Mouse (Mus musculus): ENCODE measurements at regions not wholly inside any gene's neighbourhood (a gene's known extent, or its start where the extent isn't known, plus 50 kb on each side); places are given as distances from the start of the nearest gene placed in this dataset.

DNA sequence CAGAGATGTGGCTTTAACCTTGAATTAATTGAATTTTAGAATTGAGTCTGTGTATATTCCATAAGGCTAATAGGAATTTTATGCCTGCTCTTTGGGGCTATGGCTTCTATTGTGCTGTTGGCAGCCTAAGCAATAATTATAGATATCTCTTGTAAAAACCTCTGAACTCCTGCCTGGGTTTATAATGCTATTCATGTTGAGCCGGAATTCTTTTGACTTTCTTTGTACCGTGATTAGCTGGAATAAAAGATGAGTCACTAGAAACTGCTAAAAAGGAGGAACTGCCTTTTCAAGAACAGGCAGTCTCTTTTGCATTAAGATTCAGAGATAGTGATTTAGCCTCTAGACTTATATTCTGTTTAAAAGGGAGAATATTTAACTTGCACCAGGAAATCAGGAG, 71.4 kb downstream of the Pabpc6 start:
- H3K4me1 ChIP-seq (ENCODE audit: control insufficient read depth, insufficient read depth, low read length), result no peaks in the 10 kb centered on the region
- no peak for TF ChIP-seq POLR2A (IDR thresholded peaks at IDR 0.05; ENCODE audit: borderline replicate concordance, extremely low read depth, low read depth, low read length)
- no peak for TF ChIP-seq CTCF (IDR thresholded peaks at IDR 0.05; ENCODE audit: insufficient read depth, low read length)
- DNase-seq, result no peak
- WGBS, result 88% methylated on average over 2 of the region's 2 CpGs
- no peak overlapping the region for H3K4me3 ChIP-seq (replicated peaks; ENCODE audit: extremely low read depth, low read depth, low read length)

DNA sequence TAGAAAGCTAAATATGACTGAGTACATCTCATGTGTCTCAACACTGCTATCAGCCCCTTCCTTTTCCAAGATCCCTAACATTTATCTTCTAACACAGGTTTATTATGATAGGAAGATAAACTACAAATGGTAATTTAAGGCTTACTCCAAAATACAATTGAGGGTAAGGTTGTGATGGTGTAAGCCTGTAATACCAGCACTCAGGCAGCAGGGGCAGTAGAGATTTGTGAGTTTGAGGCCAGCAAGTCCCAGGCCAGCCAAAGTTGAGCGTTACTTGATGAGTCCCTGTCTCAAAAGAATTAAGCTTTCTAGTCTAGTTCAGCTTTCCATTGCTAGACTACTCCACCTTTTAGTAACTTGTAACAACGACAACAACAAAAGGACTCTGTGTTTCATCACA, 69.1 kb downstream of the Pabpc6 start:
- Histone ChIP-seq H3K4me3 (replicated peaks; ENCODE audit: extremely low read depth, low read depth, low read length) (no peak overlapping the region), H3K4me1 (ENCODE audit: control insufficient read depth, insufficient read depth, low read length) (no peaks in the 10 kb centered on the region)
- DNase-seq, result no peak
- WGBS, result 71% methylated on average over 2 of the region's 2 CpGs
- TF ChIP-seq POLR2A (IDR thresholded peaks at IDR 0.05; ENCODE audit: borderline replicate concordance, extremely low read depth, low read depth, low read length), result no peak
- no peak for TF ChIP-seq CTCF (IDR thresholded peaks at IDR 0.05; ENCODE audit: insufficient read depth, low read length)

Measured in lung, adult 2 months (tissue).